Mouse (Mus musculus) liver, embryonic 14.5 days (tissue): ENCODE results near the gene Trim45. TPM values are rescaled to one million over a fixed set of nuclear protein-coding genes. Genes with fewer than 3 reads are reported as not detected.
A peak's percentile ranks its signal among the peaks of the same experiment; 100 is the strongest.

Experiments
- ATAC-seq: fragments of 200-750 bp; cut with Nextera tagmentation; 2 replicates; pipeline ENCODE4 v1.8.0; 2017; ENCODE audit warnings: moderate number of reproducible peaks, mild to moderate bottlenecking, moderate library complexity; ENCODE audit not compliant: insufficient read depth
- DNase-seq, 3 experiments: peaks; one replicate each; pipeline ENCODE4 v3.0.0-alpha.2; 2012 to 2013; ENCODE audit warnings: low read depth in 3 of 3, low spot score in 3 of 3
- H3K27ac ChIP-seq: fragments of 300-500 bp; sonication (generic); 2 replicates; pipeline ENCODE4 v1.5.1; 2014; ENCODE audit warnings: moderate library complexity, mild to moderate bottlenecking, control low read depth, inconsistent platforms
- H3K27me3 ChIP-seq: fragments of 300-500 bp; sonication (generic); 2 replicates; pipeline ENCODE4 v1.6.1; 2014; ENCODE audit warnings: mild to moderate bottlenecking, low read length, moderate library complexity; ENCODE audit not compliant: control insufficient read depth, insufficient read depth
- H3K36me3 ChIP-seq: fragments of 300-500 bp; sonication (generic); replicated peaks from 2 replicates; pipeline ENCODE4 v1.6.1; 2014; ENCODE audit warnings: low read depth; ENCODE audit not compliant: control insufficient read depth, insufficient read depth
- H3K4me1 ChIP-seq, 2 experiments: fragments of 200-500 bp in 1 of 2; fragments of 300-500 bp in 1 of 2; sonication (generic) in 1 of 2; replicated peaks; 2 replicates each; pipeline ENCODE4 v1.6.1; 2012 to 2014; ENCODE audit warnings: antibody characterized with exemption in 1 of 2, inconsistent platforms in 1 of 2, low read length in 1 of 2; ENCODE audit not compliant: control insufficient read depth in 2 of 2, insufficient read depth in 2 of 2
- H3K4me2 ChIP-seq: fragments of 300-500 bp; sonication (generic); 2 replicates; pipeline ENCODE4 v1.6.1; 2014; ENCODE audit warnings: low read depth, mild to moderate bottlenecking, control low read depth, moderate library complexity
- H3K4me3 ChIP-seq, 2 experiments: fragments of 200-500 bp in 1 of 2; fragments of 300-500 bp in 1 of 2; sonication (generic) in 1 of 2; 2 replicates each; pipeline ENCODE4 v1.5.1; 2012 to 2014; ENCODE audit warnings: low read depth in 2 of 2, low read length in 2 of 2, mild to moderate bottlenecking in 2 of 2, control low read depth in 1 of 2, inconsistent platforms in 1 of 2, moderate library complexity in 1 of 2; ENCODE audit not compliant: insufficient read depth in 1 of 2
- H3K9ac ChIP-seq: fragments of 300-500 bp; sonication (generic); replicated peaks from 2 replicates; pipeline ENCODE4 v1.6.1; 2014; ENCODE audit warnings: mild to moderate bottlenecking, control low read depth, moderate library complexity
- H3K9me3 ChIP-seq: fragments of 300-500 bp; sonication (generic); 2 replicates; pipeline ENCODE4 v1.6.1; 2016; ENCODE audit warnings: low read length, mixed read lengths; ENCODE audit not compliant: control insufficient read depth
- CTCF ChIP-seq: IDR thresholded peaks from 2 replicates; pipeline ENCODE4 v1.5.1; 2016; ENCODE audit warnings: antibody characterized with exemption, low read depth, control low read depth
- EP300 ChIP-seq: IDR thresholded peaks from 2 replicates; pipeline ENCODE4 v1.6.1; 2016; ENCODE audit warnings: antibody characterized with exemption, low read depth
- WGBS: fragments of 180-500 bp; shearing (Covaris S2); extraction: QIAGEN DNeasy Blood & Tissue Kit; methylation state at CpG from one replicate; pipeline ENCODE4 v1.1.7; 2014; ENCODE audit not compliant: insufficient replicate concordance; 5-methylcytosine and 5-hydroxymethylcytosine counted together
- polyA plus RNA-seq, 2 experiments: library from polyadenylated mRNA; depleted of rRNA in 1 of 2; stranded (reverse) in 1 of 2; unstranded in 1 of 2; fragments of >200 nt; fragmentation: Nextera tagmentation in 1 of 2; extraction: Ambion mirVana in 1 of 2; gene quantifications; 2 replicates each; pipeline versions ENCODE4 v1.2.1 to v1.2.3; 2012 to 2014

Gene Trim45
- polyA plus RNA-seq, 2 experiments, result 0.56 to 0.88 TPM

- ATAC-seq, result no peak
- no peak for TF ChIP-seq CTCF
- TF ChIP-seq EP300, result no peak
- H3K4me1 ChIP-seq, result no peaks in the 10 kb centered on the region
- H3K27ac ChIP-seq, result no peak overlapping the region
- H3K4me2 ChIP-seq, result no peak overlapping the region
- H3K9me3 ChIP-seq, result no peaks in the 10 kb centered on the region
- H3K9ac ChIP-seq, result no peak overlapping the region
- H3K4me3 ChIP-seq, result no peak overlapping the region
- 83% methylated on average over 4 of the region's 4 CpGs for WGBS
- no peak for DNase-seq
- H3K36me3 ChIP-seq, result peaks cover 35% of the 10 kb centered on the region
- no peaks in the 10 kb centered on the region for H3K27me3 ChIP-seq
Observed at GRCm38 (mm10) chr3:100940496-100941037, 18.6 kb downstream of the Trim45 start.

DNA sequence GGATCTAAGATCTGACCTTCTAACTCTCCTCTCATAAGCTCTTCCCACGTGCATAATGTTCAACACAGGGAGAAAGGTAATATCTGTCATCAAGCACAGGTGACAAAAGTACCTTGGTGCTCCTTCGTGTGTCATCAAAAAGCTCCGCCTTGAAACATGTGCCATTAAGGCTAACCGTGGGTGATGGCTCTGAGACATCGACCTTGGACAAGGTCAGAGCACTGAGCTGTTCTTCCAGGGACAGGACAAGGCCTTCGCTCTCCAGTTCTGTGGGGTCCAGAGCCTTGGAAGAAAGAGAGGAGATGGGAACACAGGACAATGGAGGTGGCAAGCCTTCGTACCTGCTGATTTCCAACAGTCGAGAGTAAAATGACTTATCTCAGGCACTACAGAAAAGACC lies 25.3 kb downstream of the Trim45 start:
- WGBS, result 82% methylated on average over 8 of the region's 8 CpGs
- H3K36me3 ChIP-seq, result peaks cover 60% of the 10 kb centered on the region
- no peak for ATAC-seq

GRCm38 (mm10) chr3:100951531-100951930 lies 29.5 kb downstream of the Trim45 start:
- Histone ChIP-seq H3K4me2 (no peak overlapping the region), H3K9ac (no peak overlapping the region), H3K27me3 (no peaks in the 10 kb centered on the region), H3K9me3 (no peaks in the 10 kb centered on the region), H3K27ac (no peak overlapping the region), H3K36me3 (peaks cover 68% of the 10 kb centered on the region), H3K4me1 (no peaks in the 10 kb centered on the region), H3K4me3 (no peak overlapping the region)
- ATAC-seq (no peak), DNase-seq (no peak)
- WGBS, result 79% methylated on average over 4 of the region's 4 CpGs
- TF ChIP-seq EP300, result no peak
- TF ChIP-seq CTCF, result no peak

More for the DNA sequence above, 25.3 kb downstream of the Trim45 start:
- Histone ChIP-seq H3K9me3 (no peaks in the 10 kb centered on the region), H3K27me3 (no peaks in the 10 kb centered on the region), H3K9ac (no peak overlapping the region), H3K27ac (no peak overlapping the region), H3K4me2 (no peak overlapping the region), H3K4me3 (no peak overlapping the region), H3K4me1 (no peaks in the 10 kb centered on the region)
- no peak for DNase-seq
- no peak for TF ChIP-seq EP300
- no peak for TF ChIP-seq CTCF

DNA sequence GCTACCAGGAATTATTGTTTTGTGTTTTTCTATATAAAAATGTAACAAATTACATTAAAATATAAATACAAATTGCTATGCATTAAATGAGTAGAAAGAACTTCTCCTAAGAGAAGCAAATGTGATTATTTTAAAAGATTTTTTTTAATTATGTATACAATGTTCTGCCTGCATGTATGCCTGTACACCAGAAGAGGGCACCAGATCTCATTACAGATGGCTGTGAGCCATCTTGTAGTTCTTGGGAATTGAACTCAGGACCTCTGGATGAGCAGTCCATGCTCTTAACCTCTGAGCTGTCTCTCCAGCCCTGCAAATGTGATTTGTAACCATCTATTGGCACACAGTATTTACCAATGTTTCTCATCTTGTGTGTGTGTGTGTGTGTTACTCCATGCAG lies 32.6 kb downstream of the Trim45 start:
- no peak for TF ChIP-seq EP300
- peak; percentile 39 for TF ChIP-seq CTCF
- H3K4me1 ChIP-seq, result no peaks in the 10 kb centered on the region
- H3K4me3 ChIP-seq, result no peak overlapping the region
- DNase-seq (no peak), ATAC-seq (no peak)
- no peak overlapping the region for H3K27ac ChIP-seq
- no peaks in the 10 kb centered on the region for H3K9me3 ChIP-seq
- H3K4me2 ChIP-seq, result no peak overlapping the region
- no peak overlapping the region for H3K9ac ChIP-seq
- H3K36me3 ChIP-seq, result peaks cover 71% of the 10 kb centered on the region
- H3K27me3 ChIP-seq, result no peaks in the 10 kb centered on the region

GRCm38 (mm10) chr3:100961007-100961406 lies 39.0 kb downstream of the Trim45 start:
- 0 out of 2 replicates have a peak, but pooled peaks have one; percentile 31 for ATAC-seq
- no peak for DNase-seq
- H3K9me3 ChIP-seq, result no peaks in the 10 kb centered on the region
- no peak for TF ChIP-seq CTCF
- 0 out of 2 replicates have a peak, but pooled peaks have one; percentile 12 for TF ChIP-seq EP300
- H3K36me3 ChIP-seq, result peaks cover 58% of the 10 kb centered on the region
- no peak overlapping the region for H3K4me2 ChIP-seq
- 39% methylated on average over 5 of the region's 5 CpGs for WGBS
- no peaks in the 10 kb centered on the region for H3K4me1 ChIP-seq
- H3K9ac ChIP-seq, result no peak overlapping the region
- no peaks in the 10 kb centered on the region for H3K27me3 ChIP-seq
- no peak overlapping the region for H3K4me3 ChIP-seq
- H3K27ac ChIP-seq, result no peak overlapping the region
